Mouse (Mus musculus): ENCODE data around the gene Hps4.

- no peak for TF ChIP-seq CTCF (IDR thresholded peaks at IDR 0.05; ENCODE audit: low read depth, low read length)
- no peak for TF ChIP-seq POLR2A (IDR thresholded peaks at IDR 0.05; ENCODE audit: borderline replicate concordance, low read depth, low read length)
Observed at GRCm38 (mm10) chr5:112324637-112325545, 18.0 kb upstream of the Hps4 start.

All from bone marrow macrophage, adult 2 months (primary cell).